Mouse (Mus musculus) mesoderm, embryonic 11.5 days (tissue): ENCODE results near the gene Ibtk.
"Not testable (repeated sequence)": the region's sequence is repeated elsewhere in the genome, so short reads cannot be mapped to it uniquely, and the experiment has no call there.

Experiments used
- DNase-seq: peaks from one replicate; pipeline ENCODE4 v3.0.0-alpha.2; 2012; ENCODE audit warnings: low read depth, low spot score

Ibtk gene

GRCm38 (mm10) chr9:85749142-85749921 is at the start of gene Ibtk:
Ibtk (minus strand) TSS chr9:85749334.
- DNase-seq = peak; percentile 97

GRCm38 (mm10) chr9:85791521-85791920 is 42.4 kb upstream of the Ibtk start:
- DNase-seq = not testable (repeated sequence)

DNA sequence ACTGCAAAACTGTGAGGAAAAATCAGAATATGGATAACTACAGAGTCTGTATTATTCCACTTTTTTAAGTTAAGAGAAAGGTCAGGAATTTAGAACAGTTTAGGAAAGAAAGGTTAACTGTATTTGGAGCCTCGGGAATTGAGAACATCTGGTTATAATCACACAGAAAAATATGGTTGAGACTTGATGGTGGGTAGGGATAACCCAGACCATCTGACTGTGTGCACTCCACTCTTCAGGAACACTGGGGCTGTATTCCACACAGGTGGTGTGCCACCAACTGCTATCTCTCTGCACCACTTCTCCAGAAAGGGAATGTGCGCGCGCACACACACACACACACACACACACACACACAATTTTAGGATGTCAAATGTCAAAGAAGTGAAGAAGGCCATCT is 31.1 kb upstream of the Ibtk start:
- DNase-seq = peak; percentile 32

DNA sequence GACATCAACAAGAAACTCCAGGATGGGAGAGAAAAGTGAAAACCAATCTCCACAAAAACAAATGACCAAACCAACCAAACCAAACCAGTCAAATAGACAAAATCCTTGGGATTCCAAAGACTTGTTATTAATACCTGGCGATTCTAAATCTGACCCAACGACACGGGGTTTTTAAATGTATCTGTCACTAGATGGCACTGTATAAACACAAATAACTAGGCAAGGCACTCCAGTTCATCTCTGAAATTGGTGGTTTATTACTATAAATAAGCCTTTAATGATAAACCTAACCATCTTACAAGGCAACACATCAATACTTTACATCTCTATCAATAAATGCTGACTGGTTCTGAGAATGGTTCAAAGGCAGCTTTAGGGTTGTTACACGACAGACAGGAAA is 30.3 kb upstream of the Ibtk start:
- peak; percentile 42 for DNase-seq

DNA sequence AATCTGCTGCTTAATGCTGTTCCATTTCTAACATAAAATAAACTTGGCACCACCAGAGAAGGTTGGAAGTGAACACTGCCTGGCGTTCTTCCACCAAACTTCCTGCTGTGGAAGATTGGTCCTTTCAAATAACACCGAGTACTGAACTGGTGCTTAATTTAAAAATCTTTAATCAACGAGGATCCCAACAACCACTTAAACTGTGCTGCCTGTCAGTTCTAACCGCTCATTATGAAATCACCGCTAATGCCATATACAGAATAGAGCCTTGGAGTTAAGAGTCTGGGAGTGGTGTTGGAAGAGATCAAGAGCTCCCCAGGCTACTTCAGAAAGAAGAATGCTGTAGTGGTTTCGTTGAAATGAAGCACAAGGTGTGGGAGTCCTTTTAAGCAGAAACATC is 28.4 kb upstream of the Ibtk start:
- no peak for DNase-seq

GRCm38 (mm10) chr9:85772280-85772679 is 23.1 kb upstream of the Ibtk start:
- DNase-seq = no peak

DNA sequence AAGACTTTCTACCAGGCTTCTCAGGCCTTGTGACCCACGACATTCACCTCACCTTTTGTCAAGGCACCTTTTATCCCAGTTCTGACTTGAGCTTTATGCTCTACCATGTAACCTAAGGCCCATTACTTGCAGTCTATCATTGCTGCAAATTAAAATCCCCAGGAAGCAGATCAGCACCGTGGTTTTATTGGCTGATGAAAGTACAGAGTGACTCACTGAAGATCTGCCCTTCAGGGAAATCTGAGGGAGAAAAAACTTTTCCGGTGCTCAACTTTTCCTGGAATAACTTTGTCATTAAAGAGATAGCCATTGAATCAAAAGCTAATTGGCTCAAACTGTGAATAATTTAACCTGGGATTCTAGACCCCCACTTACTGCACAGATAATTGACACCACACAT is 22.3 kb upstream of the Ibtk start:
- no peak for DNase-seq

GRCm38 (mm10) chr9:85770369-85770768 is 21.2 kb upstream of the Ibtk start:
- no peak for DNase-seq

DNA sequence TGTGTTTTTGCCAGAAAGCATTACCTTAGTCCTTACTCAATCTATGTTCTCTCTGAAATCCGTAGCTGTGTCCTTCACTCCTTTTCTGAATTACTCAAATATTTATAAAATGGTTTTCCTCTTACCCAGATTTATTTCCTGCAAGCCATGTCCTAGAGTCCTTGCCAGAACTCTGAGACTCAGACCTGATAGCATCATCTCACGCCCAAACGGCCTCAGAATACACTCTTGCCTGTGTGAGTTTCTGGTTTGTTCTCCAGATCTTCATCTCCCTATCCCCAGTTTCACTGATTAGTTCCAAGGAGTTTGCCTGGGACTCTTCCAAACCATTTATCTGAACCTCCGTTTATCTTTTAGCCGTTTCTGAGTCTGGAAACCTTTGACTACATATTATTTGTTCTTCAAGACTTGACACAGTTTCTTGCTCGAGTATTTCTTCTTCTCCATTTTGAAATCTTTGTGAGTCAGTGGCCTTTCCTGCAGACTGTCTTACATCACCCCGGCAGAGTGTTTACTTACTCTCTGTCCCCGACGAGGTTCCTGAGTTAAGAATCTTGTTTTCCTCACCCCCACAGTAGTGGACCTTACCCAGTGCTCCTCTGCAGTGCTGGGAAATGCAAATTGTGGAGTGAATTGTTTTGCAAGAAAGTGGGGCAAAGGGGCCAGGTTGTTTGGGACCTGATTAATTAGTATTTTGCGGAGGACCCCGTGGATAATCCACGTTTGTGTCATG is 20.1 kb upstream of the Ibtk start:
- DNase-seq = no peak

DNA sequence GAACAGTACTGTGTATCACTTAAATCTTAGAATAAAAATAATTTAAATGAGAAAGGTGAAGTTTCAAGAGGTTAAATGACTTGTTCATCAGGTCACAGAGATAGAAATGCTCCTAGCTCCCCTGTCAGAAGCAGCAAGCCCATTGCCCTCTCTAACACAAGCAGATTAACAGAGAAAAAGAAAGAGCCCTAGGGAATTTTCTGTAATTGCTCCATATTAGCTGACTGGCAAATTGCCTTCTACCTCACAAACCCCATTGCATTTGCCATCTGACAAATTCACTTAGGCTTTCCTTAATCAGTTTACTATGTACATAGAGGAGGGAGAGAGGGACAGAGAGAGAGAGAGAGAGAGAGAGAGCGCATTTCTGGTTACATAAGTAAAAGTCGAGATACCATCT is 18.1 kb upstream of the Ibtk start:
- no peak for DNase-seq

DNA sequence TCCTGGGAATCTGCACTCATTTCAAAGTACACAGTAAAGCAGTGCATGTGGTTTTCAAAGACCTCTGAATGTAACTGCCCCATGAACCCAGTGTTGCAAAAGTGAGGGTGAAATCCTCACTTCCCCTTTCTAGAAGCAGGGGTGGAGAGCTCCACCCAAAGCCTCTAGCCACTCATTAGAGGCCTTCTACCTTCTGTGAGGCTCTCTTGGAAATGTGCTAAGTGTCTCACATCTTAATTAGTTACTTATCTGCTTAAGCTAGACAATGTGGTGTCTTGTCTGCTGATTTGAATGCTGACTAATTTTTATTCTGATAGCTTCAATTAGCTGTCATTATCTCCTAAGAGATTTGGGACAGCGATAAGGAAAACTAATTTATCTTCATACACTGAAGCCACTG is 13.3 kb upstream of the Ibtk start:
- no peak for DNase-seq

- DNase-seq = no peak
Observed at GRCm38 (mm10) chr9:85750797-85751196, 1.7 kb upstream of the Ibtk start.

DNA sequence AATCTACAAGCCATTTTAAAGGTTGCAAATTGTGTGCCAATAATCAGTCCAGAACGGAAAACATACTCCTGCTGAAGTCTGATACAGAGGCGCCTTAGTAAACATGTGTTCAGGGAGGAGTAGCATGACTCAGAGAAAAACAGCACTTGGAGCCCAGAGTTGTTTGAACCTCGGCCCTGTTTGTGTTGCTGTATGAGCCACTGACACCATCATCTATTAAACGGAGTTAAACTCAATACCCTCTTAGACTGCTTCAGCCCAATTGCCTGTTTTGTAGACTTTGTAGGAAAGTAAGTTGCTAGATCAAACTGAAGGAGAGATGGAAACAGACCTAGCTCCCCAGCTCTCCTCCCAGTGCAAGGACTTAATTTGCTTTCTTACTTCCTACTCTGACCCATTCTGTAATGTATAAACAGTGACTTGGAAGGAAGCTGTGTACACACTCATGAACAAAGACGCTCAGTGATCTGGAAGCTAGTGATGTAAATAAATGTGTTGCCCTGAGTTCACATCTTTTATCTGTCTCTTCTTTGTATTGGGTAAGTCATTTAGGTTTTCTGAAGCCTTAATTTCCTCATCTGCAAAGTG is 882 bp upstream of the Ibtk start:
- no peak for DNase-seq

- peak; percentile 82 for DNase-seq
Observed at GRCm38 (mm10) chr9:85748204-85749141, 661 bp downstream of the Ibtk start.

GRCm38 (mm10) chr9:85745566-85745965 is 3.6 kb downstream of the Ibtk start:
- DNase-seq = no peak

DNA sequence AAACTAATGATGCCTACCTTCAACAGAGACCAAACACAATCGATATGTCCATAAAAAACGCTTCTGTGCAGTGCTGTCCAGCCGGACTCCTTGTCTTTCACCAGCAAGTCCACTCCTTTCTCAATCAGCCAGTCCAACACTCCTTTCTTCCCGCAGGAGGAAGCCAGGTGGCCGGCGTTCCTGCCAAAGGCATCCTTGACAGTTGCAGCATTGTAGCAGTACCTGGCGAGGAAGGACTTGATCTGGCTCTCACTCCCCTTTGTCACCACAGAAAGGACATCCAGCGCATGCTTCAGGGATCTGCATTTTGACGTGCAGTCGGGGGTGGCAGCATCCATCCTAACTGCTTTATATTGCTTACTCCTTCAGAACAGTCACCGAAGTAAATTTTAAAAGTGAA is 5.8 kb downstream of the Ibtk start:
- no peak for DNase-seq

GRCm38 (mm10) chr9:85742107-85742506 is 7.0 kb downstream of the Ibtk start:
- no peak for DNase-seq

DNA sequence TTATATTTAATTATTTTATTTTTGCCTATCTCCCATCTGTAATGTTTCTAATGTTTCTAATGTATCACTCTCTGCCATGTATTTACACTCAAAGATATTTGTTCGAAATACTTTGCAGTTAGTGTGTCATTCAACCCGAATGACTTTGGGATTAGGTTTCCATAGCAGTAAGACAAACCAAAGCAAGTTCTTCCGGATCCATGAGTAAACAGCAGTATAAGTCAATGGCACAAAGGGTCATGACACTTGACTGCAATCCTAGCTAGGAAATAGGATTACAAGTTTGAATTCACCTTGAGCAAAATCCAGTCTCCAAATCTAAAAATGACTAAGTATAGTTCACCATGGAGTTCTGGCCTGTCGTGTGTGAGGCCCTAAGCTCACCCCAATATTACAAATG is 9.9 kb downstream of the Ibtk start:
- no peak for DNase-seq

GRCm38 (mm10) chr9:85734821-85735220 is 14.3 kb downstream of the Ibtk start:
- DNase-seq = no peak

GRCm38 (mm10) chr9:85724078-85724477 is 25.1 kb downstream of the Ibtk start:
- DNase-seq = no peak

GRCm38 (mm10) chr9:85717336-85717735 is 31.8 kb downstream of the Ibtk start:
- no peak for DNase-seq

- DNase-seq = no peak
Observed at GRCm38 (mm10) chr9:85707302-85707701, 41.8 kb downstream of the Ibtk start.
